Mouse (Mus musculus) gastrocnemius, adult 18-20 months (tissue): Measurements from ENCODE around the gene Gm42957. TPM values are rescaled to one million over a fixed set of nuclear protein-coding genes. Genes with fewer than 3 reads are reported as not detected.
"Not testable (repeated sequence)": the region's sequence is repeated elsewhere in the genome, so short reads cannot be mapped to it uniquely, and the experiment has no call there.

Source experiments
- DNase-seq: peaks from one replicate; pipeline ENCODE4 v3.0.0; 2021; ENCODE audit warnings: low spot score
- total RNA-seq, 2 experiments: library from RNA; stranded (reverse); gene quantifications; 2 replicates each; pipeline ENCODE4 v1.2.3; 2021

Gm42957 gene
- total RNA-seq, 2 experiments from 2014 or later, result 0.07 TPM; not detected in 1

GRCm38 (mm10) chr3:96617941-96618340 is 17.3 kb upstream of the Gm42957 start:
- DNase-seq, result no peak

- no peak for DNase-seq
These were observed 12.1 kb upstream of the Gm42957 start for GRCm38 (mm10) chr3:96623201-96623600.

GRCm38 (mm10) chr3:96629729-96630600 is 5.3 kb upstream of the Gm42957 start, which contains the start of gene Rbm8a:
Gene Rbm8a (plus strand): TSS chr3:96629933.
- DNase-seq, result peak; percentile 98

GRCm38 (mm10) chr3:96632058-96632457 is 3.2 kb upstream of the Gm42957 start:
- no peak for DNase-seq

- no peak for DNase-seq
These were observed 1.3 kb upstream of the Gm42957 start for GRCm38 (mm10) chr3:96634015-96634414.

- DNase-seq, result no peak
These were observed 632 bp downstream of the Gm42957 start for GRCm38 (mm10) chr3:96635906-96636305.

- no peak for DNase-seq
These were observed 1.2 kb downstream of the Gm42957 start for GRCm38 (mm10) chr3:96636448-96636847.

- DNase-seq, result peak; percentile 61
These were observed 3.9 kb downstream of the Gm42957 start for GRCm38 (mm10) chr3:96639219-96639618.

- peak; percentile 43 for DNase-seq
These were observed 9.9 kb downstream of the Gm42957 start, which contains the start of gene Itga10 for GRCm38 (mm10) chr3:96645018-96645649. Gene Itga10 (plus strand): TSS chr3:96645584.

GRCm38 (mm10) chr3:96647365-96647764 is 12.1 kb downstream of the Gm42957 start:
- DNase-seq, result no peak

- DNase-seq, result no peak
These were observed 25.6 kb downstream of the Gm42957 start for GRCm38 (mm10) chr3:96660901-96661300.

- DNase-seq, result no peak
These were observed 27.6 kb downstream of the Gm42957 start for GRCm38 (mm10) chr3:96662731-96663316.

- DNase-seq, result peak; percentile 87
These were observed 28.4 kb downstream of the Gm42957 start for GRCm38 (mm10) chr3:96663432-96664239.

GRCm38 (mm10) chr3:96665732-96666363 is 30.6 kb downstream of the Gm42957 start:
- DNase-seq, result not testable (repeated sequence)

GRCm38 (mm10) chr3:96666916-96667315 is 31.6 kb downstream of the Gm42957 start:
- no peak for DNase-seq

- no peak for DNase-seq
These were observed 32.0 kb downstream of the Gm42957 start for GRCm38 (mm10) chr3:96667316-96667715.

GRCm38 (mm10) chr3:96668424-96669067 is 33.3 kb downstream of the Gm42957 start:
- DNase-seq, result no peak

GRCm38 (mm10) chr3:96669727-96670468 is 34.6 kb downstream of the Gm42957 start, which contains the start of gene Ankrd35:
Gene Ankrd35 (plus strand): TSS chr3:96670131.
- DNase-seq, result peak; percentile 76

- DNase-seq, result no peak
These were observed 36.2 kb downstream of the Gm42957 start for GRCm38 (mm10) chr3:96671519-96671918.
